Mouse (Mus musculus) bone marrow, adult 2 months (tissue): Measurements from ENCODE around the gene Ip6k3. TPM values are rescaled to one million over a fixed set of nuclear protein-coding genes. Genes with fewer than 3 reads are reported as not detected.

Experiments
- H3K27ac ChIP-seq: fragments of 200-500 bp; 2 replicates; pipeline ENCODE4 v1.5.1; 2012; ENCODE audit warnings: low read depth, mild to moderate bottlenecking, control low read depth, inconsistent platforms, low read length; ENCODE audit not compliant: control insufficient read depth, poor library complexity, insufficient read depth
- H3K4me1 ChIP-seq: fragments of 200-500 bp; 2 replicates; pipeline ENCODE4 v1.6.1; 2011; ENCODE audit warnings: low read length; ENCODE audit not compliant: control insufficient read depth, insufficient read depth
- H3K4me3 ChIP-seq: fragments of 200-500 bp; replicated peaks from 2 replicates; pipeline ENCODE3; 2011; ENCODE audit warnings: mild to moderate bottlenecking, low read depth, low read length, control low read depth; ENCODE audit not compliant: control insufficient read depth
- CTCF ChIP-seq: fragments of 200-500 bp; IDR thresholded peaks from 2 replicates; pipeline ENCODE4 v1.5.1; 2011; ENCODE audit warnings: low read length, control low read depth; ENCODE audit not compliant: control insufficient read depth, insufficient read depth
- POLR2A ChIP-seq: fragments of 200-500 bp; IDR thresholded peaks from 2 replicates; pipeline ENCODE4 v1.6.1; 2011; ENCODE audit warnings: low read depth, mild to moderate bottlenecking, control low read depth, low read length, borderline replicate concordance; ENCODE audit not compliant: control insufficient read depth
- WGBS: fragments of 180-500 bp; shearing (Covaris S2); methylation state at CpG from one replicate; pipeline ENCODE4 v1.1.7; 2018; 5-methylcytosine and 5-hydroxymethylcytosine counted together
- polyA plus RNA-seq: library from polyadenylated mRNA; stranded (reverse); fragments of >200 nt; gene quantifications from 2 replicates; pipeline ENCODE4 v1.2.4, GENCODE M21; 2011; ENCODE audit warnings: low replicate concordance; ENCODE audit not compliant: missing spikeins, insufficient read depth, insufficient read length

The Ip6k3 gene
- polyA plus RNA-seq, 1 experiment, result not detected

- Histone ChIP-seq H3K4me3 (no peak overlapping the region), H3K27ac (no peak overlapping the region), H3K4me1 (peaks cover 5% of the 10 kb centered on the region; the same call in 1 of the 2 replicates)
- 70% methylated on average over 9 of the region's 9 CpGs for WGBS
- no peak for TF ChIP-seq POLR2A
- no peak for TF ChIP-seq CTCF
These were observed 37.3 kb downstream of the Ip6k3 start for GRCm38 (mm10) chr17:27130246-27130645.

- Histone ChIP-seq H3K4me1 (peaks cover 5% of the 10 kb centered on the region; the same call in 1 of the 2 replicates), H3K27ac (no peak overlapping the region), H3K4me3 (no peak overlapping the region)
- no peak for TF ChIP-seq CTCF
- TF ChIP-seq POLR2A, result 0 out of 2 replicates have a peak, but pooled peaks have one; percentile 30
- 85% methylated on average over 7 of the region's 7 CpGs for WGBS
These were observed 37.8 kb downstream of the Ip6k3 start for GRCm38 (mm10) chr17:27129819-27130218.

GRCm38 (mm10) chr17:27129291-27129690 is 38.3 kb downstream of the Ip6k3 start:
- 89% methylated on average over 13 of the region's 13 CpGs for WGBS
- no peak overlapping the region for H3K4me3 ChIP-seq
- TF ChIP-seq CTCF, result no peak
- TF ChIP-seq POLR2A, result no peak
- H3K4me1 ChIP-seq, result peaks cover 5% of the 10 kb centered on the region; the same call in 1 of the 2 replicates
- no peak overlapping the region for H3K27ac ChIP-seq

GRCm38 (mm10) chr17:27128189-27128588 is 39.4 kb downstream of the Ip6k3 start:
- TF ChIP-seq POLR2A, result no peak
- TF ChIP-seq CTCF, result no peak
- no peak overlapping the region for H3K27ac ChIP-seq
- WGBS, result 89% methylated on average over 5 of the region's 5 CpGs
- peaks cover under 1% of the 10 kb centered on the region; the same call in 1 of the 2 replicates for H3K4me1 ChIP-seq
- no peak overlapping the region for H3K4me3 ChIP-seq

GRCm38 (mm10) chr17:27126974-27127373 is 40.6 kb downstream of the Ip6k3 start:
- no peaks in the 10 kb centered on the region; the same call in 1 of the 2 replicates for H3K4me1 ChIP-seq
- 87% methylated on average over 10 of the region's 10 CpGs for WGBS
- H3K27ac ChIP-seq, result no peak overlapping the region
- TF ChIP-seq POLR2A (no peak), CTCF (no peak)
- H3K4me3 ChIP-seq, result no peak overlapping the region

GRCm38 (mm10) chr17:27125669-27126202 is 41.9 kb downstream of the Ip6k3 start:
- no peak overlapping the region for H3K27ac ChIP-seq
- TF ChIP-seq POLR2A, result no peak
- TF ChIP-seq CTCF, result no peak
- 82% methylated on average over 11 of the region's 11 CpGs for WGBS
- H3K4me1 ChIP-seq, result no peaks in the 10 kb centered on the region; the same call in 1 of the 2 replicates
- no peak overlapping the region for H3K4me3 ChIP-seq

- 39% methylated on average over 12 of the region's 12 CpGs for WGBS
- no peaks in the 10 kb centered on the region; the same call in 1 of the 2 replicates for H3K4me1 ChIP-seq
- TF ChIP-seq CTCF (peak; percentile 89), POLR2A (no peak)
- H3K4me3 ChIP-seq, result no peak overlapping the region
- no peak overlapping the region for H3K27ac ChIP-seq
These were observed 42.4 kb downstream of the Ip6k3 start for GRCm38 (mm10) chr17:27125185-27125584.

- peaks cover 4% of the 10 kb centered on the region; the same call in 1 of the 2 replicates for H3K4me1 ChIP-seq
- no peak overlapping the region for H3K4me3 ChIP-seq
- WGBS, result 77% methylated on average over 7 of the region's 7 CpGs
- TF ChIP-seq CTCF (no peak), POLR2A (no peak)
- H3K27ac ChIP-seq, result no peak overlapping the region
These were observed 43.7 kb downstream of the Ip6k3 start for GRCm38 (mm10) chr17:27123813-27124375.

GRCm38 (mm10) chr17:27123103-27123502 is 44.5 kb downstream of the Ip6k3 start:
- H3K4me1 ChIP-seq, result peaks cover 4% of the 10 kb centered on the region; the same call in 1 of the 2 replicates
- WGBS, result 81% methylated on average over 2 of the region's 2 CpGs
- TF ChIP-seq CTCF, result no peak
- no peak for TF ChIP-seq POLR2A

More at GRCm38 (mm10) chr17:27123103-27123502, 44.5 kb downstream of the Ip6k3 start:
- Histone ChIP-seq H3K4me3 (no peak overlapping the region), H3K27ac (no peak overlapping the region)
